Mouse (Mus musculus): ENCODE data around the gene Mid1. TPM values are rescaled to one million over a fixed set of nuclear protein-coding genes. Genes with fewer than 3 reads are reported as not detected.

Mid1 gene
- 14.4 and 21.3 TPM in 2 replicates for total RNA-seq (2021)
- long read RNA-seq, partial matches to known transcripts, result 0 of 6 reads
- long read RNA-seq, other reads (novel, unspliced or antisense), result 6 of 6 reads

DNA sequence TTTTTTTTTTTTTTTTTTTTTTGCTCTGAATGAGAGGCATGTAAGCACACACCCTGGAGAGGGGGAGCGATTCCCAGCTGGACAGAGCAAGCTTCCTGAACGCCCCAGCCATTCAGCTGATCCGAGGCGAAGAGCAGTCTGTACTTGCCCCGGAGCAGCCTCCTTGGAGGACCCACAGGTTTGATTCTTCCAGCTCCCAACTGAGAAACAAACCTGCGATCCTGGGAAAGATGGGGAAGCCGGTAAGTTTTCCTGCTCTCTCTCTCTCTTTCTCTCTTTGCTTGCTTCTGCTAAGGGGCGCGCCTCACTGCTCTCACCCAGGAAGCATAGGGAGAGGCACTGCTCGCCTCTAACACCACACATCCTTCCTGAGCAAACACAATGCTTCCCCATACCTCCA, at the start of gene Mid1:
TSS of gene Mid1 (plus strand) at position 69 of the 400 bp plus-strand sequence.
- DNase-seq, result peak; percentile 63

DNA sequence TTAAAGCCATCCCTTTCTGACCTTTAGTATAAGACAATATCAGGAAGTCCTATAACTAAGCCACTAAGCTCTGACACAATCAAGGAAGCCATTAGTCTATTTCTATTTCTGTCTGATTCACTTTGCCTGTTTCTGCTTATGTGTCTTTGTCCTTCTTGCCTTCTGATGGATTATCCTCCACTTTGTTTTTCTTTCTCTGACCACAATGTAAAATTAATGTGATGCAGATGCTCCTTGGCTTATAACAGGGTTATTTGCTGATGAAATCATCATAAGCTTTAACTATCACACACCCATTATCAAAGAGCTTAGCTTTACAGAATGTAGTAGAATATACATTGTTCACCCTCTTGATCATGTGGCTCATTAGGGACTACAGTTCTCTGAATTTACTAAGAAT, 11.9 kb upstream of the Mid1 start:
- no peak for DNase-seq

DNA sequence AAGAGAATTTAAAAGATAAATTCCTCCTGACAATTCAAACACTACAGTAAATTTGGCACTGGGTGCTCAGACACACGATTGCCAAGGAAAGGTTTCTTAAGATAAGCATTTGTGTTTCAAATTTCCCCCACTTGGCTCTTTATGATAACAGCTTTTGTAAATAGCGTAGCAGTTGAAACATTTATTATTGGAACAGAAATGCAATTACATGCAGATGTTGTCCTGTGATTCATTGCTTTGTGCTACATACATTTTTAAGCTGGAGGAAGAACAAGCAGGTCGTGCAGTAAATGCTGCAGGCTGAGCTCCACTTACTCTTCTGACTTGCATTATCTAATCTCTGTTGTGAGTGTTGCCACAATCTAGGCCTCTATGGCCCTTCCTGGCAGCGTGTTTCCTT, 8.7 kb upstream of the Mid1 start:
- DNase-seq, result no peak

DNA sequence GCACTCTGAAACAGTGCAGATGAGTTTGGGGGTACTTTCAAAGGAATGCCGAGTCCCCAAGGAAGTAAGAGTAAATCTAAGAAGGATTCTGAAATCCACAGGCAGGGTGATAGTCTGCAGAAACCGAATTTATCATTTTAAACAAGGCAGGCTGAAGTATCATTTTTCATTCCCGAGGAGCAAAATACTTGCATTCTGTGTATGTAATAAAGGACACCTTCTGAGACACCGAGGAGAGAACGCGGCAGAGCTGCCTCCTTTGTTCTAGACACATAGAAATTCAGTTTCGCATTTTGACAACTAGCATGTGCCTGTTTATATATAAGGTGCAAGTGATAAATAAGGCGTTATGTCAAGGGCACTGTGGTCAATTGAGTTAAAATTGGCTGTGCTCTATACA, 732 bp downstream of the Mid1 start:
- no peak for DNase-seq

DNA sequence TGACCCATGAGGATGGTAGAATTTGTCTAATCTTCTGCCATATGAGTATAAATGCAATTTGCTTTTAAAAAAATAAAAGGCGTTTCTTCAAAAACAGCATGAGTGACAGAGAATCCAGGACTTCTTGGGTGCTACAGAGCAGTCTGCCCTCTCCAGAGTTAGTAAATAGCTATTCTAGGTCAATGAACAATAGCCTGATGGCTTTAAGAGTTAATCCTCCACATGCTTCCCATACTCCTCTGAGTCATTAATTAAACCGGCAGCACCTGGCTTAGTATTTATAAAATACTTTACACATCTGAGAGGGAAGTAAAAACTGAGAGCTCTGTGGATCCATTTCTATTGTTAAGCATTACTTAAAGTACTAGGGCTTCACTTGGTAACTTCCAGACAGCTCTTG, 6.2 kb downstream of the Mid1 start:
- no peak for DNase-seq

DNA sequence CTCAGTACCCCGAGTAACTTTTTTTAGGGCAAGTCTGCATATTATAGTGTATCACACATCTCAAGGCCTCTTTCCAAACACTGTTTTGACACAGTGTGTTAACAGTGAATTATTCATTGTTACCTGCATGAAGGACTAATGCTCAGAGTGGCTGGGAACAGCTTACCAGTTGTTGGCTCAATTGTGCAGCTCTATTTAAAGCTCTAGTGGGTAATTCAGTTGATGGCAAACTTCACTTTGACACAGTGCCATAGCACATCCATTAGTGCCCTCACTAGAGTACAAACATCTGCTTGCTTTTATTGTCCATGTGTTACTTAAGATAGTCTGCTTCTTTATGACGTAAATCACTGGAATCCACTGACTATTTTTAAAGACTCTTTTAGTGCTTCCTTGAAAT, 6.7 kb downstream of the Mid1 start:
- no peak for DNase-seq

DNA sequence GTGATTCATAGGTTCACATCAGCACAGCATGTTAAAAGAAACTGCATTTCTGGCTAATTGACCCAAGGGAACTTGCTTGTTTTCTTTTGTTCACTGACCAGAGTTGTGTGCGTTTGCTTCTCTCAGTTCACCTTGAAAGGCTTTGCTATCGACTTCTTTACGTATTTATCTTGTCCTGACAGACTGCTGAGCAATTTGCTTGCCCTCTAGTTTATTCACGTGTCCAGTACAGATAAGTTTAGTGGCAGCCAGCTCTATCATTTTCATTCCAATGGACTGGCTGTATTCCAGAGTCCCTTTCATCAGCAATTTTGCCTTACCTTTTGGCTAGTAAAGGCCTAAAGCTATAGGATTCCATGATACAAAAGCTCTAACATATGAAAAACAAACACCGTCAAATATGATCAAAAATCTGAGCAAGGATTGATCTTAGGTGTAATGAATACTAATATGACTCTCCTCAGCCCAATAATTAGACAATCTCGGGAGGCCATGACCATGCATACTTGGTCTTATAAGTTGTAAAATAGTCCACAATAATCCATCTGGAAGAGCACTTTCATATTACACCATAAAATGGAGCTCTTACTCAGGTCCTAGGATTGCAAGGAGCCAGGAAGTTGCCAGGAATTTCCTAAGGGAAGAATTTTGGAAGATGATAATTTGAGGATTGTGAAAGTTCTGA, 7.4 kb downstream of the Mid1 start:
- no peak for DNase-seq

DNA sequence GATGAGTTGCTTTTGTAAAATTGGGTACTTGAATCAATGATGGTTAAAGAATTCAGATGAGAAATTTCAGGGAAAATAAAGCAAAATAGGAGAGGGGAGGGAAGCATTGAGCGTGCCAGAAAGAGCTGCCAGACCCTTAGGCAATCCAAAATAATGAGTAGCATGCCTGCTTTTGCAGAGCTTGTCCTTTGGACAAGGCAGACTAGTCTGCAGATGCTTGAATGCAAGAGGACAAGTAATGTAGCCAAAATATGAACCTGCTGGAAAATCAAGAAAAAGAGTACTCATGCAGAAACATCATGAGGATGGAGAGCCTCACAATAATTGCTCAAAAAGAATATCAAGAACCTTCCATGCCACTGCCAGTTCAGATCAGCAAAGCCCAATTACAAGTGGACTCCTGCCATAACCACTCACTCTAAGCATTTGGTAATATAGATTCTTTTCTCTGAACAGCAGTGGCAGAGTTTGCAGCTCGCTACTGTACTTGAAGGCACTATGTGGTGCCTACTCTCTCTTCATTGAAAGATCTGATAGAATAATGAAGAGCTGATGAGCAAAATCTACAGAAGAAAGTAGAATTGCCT, 19.1 kb downstream of the Mid1 start:
- no peak for DNase-seq

DNA sequence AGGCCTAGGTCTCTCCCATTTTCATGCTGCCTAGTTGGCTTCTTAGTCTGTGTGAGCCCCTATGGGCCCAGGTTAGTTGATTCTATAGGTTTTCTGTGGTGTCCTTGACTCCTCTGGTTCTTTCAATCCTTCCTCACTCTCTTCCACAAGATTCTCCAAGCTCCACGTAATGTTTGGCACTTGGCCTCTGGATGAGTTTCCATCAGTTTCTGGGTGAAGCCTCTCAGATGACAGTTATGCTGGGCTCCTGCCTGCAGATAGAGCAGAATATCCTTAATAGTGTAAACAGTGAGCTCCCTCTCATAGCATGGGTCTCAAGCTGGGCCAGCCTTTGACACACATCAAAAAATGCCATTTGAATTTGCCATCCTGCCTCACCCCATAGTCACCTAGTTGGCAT, 38.5 kb downstream of the Mid1 start:
- DNase-seq, result no peak

DNA sequence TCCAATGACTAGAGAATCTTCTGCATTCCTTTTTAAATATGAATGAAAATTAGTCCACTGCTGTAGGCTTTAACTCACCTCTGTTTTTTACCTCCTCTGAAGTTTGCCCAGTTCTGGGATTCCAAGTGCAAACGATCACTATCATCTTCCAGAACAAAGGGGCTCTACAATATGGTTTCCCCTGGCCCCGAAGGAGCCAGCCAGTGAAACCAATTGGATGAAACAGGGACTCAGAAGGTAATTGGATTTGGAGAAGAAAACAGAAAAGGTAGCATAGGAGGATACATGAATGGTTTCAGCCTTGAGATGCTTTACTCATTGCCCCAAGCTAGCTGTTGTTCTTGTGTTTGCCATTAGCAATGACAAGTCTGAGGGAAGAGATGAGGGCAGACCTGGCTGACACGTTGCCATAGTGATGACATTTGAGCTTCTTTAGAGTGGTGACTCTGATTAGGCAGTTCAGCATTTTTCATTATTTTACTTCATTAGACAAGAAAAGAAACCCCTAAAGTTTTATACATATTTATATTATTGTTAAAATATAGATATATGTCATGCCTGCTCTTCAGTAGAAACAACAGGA, 50.5 kb downstream of the Mid1 start:
- peak; percentile 5 for DNase-seq

DNA sequence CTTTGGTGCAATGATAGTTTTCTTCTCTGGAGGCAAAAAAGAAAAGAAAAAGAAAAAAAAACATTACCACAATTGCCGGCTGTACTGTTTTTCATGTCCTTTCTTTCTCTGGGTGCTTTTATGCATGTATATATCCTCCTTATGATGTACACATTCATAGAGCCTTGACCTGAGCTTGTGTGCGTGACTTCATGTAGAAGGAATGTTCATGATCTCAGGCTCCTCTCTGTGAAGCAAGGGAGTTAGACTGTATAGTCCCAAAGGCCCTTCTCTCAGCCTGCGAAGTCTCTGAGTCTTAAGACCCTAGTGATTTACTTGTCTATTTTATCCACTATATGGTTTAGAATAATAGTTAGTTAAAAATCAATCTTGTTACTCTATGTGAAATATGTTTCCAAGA, 73.0 kb downstream of the Mid1 start:
- DNase-seq, result no peak

DNA sequence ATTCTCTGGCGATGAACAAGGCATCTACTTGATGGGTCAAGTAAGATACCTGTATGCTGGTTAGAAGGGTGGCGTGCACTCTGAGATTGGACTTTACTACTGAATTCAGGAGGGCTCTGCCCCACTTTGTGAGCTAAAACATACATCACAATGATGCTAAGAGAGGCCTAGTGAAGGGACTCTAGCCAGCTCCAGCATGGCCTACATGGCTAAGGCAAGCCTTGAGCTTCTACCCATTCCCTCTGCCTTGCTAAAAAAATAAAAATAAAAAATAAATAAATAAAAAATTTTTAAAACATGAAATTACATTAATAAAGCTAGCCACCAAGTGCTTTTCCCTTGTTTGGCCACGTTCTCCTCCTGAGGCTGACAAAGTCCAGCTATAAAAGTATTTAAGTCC, 94.5 kb downstream of the Mid1 start, which contains the start of gene 4933400A11Rik:
TSS of gene 4933400A11Rik (minus strand) at position 101 of the 400 bp plus-strand sequence.
- DNase-seq, result no peak

DNA sequence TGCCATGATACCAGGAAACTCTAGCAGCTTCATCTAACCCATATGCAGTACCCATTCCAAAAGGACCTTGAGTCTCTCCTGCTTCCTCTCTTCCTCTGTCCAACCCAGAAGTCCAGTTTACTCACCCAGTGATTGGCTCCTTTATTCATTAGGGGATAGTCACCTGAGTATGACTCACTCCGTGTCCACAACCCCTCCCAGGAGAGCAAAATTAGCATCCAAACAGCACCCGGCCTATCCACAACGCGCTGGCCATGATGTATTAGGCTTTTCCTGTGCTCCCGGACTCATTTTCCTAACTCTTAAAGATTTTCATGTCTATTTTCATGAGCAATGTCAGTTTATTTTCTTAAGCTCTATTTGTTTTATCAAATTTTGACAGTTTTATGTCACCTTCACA, 104.7 kb downstream of the Mid1 start:
- DNase-seq, result no peak

DNA sequence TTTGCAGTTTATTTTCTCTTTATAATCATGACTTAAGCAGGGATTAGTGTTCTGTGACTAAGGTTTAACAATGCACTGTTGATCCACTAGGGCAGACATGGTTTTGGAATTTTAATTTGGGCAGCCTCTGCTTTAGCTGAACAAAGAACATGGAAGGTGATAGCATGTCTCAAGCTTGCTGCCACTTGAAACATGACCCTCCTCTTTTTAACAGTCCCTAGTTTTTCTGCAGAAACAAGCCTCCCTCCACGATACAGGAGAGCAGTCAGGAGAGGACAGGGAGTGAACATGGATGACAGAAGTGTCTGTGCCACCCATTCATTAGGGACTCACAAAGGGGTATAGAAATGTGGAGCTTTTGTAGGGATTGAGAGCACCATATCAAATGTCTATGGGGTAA, 107.9 kb downstream of the Mid1 start:
- no peak for DNase-seq

DNA sequence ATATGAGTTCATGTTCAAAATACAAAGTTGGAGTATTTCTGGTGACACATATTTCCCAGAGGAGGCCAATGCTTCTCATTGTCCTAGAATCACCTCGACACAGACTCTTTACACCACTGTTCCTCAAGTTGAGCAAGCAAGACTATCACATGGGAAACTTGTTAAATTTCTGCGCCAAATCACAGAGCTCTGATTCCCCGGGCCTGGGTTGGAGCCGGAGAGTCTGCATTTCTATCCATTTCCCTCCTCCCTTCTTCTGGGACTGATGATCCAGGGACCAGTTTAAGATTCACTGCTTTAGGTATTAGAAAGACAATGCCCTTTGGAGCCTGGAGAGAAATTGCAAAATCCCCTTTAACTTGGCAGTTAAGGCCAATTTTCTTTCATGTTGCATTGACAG, 109.4 kb downstream of the Mid1 start:
- peak; percentile 9 for DNase-seq

DNA sequence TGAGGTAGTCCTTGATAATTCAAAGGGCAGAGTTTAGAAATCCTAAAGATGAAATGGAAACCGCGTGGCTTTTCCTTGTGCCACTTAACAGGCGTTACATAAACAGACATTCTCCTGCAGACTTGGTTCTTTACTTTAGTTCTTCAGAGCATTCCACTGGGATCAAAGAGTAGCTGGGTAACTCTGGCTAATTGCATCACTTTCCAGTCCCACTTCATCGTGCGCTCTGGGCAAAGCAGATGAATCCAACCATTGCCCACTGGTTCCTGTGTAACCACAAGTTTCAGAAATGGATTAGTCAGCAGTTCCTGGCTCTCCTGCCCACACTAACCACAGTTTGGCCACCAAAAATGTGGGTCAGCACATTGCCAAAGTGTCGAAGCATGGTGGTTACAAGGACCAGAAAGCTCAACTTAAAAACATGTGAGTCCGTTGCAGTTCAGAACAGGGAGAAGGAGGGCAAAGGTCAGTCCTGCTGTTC, 109.9 kb downstream of the Mid1 start:
- peak; percentile 51 for DNase-seq

DNA sequence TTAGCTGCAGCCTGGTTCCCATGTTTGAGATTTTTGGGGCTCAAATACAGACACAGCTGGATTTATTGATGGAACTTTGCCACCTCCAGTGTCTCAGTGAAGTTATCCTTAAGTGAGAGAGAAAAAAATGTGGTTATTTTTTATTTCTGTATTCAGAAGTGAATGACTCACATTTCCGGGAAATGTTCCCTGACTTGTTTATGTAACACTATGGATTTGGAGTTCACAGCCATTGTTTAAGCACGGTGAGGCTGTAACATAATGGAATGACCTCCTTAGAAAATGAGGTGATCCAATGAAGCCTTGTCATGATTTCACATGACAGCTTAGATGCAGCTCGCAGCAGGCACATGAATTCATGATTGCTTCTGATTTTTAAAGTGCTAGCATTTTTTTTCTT, 112.1 kb downstream of the Mid1 start:
- no peak for DNase-seq

DNA sequence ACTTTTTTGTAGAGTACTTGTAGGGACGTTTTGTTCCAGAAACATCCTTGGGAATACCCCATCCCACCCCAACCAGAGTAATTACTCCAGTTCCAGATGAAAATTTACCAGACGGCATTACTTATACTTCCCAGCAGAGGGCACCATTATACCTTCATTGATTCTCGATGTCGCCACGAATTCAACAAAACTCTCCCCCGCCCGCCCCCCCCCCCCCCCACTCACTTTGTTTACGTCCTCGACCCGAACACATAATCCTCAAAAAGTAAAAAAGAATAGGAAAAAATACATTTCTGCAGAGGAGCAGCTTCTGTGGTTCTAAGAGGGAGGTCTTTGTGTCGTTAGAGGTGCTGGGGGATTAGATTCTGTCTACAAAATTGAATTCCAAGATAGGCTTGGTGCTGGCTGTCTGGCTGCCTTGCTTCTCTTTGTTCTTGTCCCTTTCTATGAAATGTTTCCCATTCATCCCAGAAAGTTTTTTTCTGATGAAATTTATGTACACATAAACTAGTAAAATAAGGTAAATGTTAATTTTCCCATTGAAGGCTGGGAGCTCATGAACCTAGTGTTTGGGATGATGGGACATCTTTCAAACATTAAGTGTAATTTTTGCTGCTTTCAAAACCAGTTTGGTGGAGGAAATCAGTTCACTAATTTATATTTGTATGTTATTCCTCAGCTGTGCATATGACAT, 114.1 kb downstream of the Mid1 start:
- no peak for DNase-seq

DNA sequence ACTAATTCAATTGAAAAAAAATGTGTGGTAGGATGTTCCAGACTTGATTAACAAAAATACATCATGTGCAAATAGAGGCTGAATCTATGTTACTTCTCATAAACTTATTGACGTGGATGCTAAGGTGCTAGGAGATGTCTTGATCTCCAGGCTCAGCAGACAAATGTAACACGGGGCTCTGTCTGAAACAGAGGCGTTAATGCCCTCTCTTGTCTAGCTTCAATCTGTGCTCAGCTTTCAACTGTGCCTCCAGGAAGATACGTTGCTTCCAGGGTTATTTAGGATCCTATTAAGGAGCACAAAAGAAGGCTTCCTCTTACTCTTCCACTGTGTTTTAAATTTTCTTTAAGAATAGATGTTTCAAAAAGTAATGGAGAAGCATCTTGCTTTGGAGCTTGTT, 115.2 kb downstream of the Mid1 start:
- no peak for DNase-seq

DNA sequence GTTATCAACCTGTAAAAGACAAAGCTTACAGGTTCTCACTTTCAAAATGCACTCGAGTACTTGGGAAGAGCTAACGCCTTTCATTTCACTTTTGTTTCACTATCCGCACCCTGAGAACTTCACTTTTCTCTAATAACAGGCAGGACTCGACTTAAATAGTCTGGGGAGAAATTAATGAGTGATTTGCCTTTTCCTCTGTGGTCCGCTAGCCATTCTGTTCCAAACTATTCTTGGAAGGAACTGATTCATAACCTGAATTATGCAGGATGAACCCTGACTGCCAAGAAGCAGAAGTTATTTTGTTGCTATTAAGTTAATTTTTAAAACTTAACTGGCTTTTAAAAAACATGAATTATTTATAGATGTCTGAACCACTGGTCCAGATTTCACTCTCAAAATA, 120.8 kb downstream of the Mid1 start:
- no peak for DNase-seq

DNA sequence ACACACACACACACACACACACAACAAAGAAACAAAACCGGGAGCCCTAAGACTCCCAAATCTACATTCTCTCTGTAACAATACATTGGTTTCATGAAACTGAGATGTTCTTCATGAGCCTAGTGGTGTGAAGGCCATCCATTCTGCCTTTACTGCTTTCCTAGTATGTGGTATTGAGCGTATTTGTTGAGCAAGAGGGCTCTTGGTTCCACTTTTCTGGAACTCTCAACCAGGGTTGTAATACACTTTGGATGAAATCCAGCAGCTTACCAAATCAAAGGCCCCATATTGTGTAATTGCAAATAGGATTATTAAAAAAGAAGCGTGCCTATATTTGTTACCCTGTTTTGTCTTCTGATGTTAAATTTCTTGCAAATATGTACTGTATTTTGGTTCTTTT, 122.7 kb downstream of the Mid1 start:
- DNase-seq, result no peak

DNA sequence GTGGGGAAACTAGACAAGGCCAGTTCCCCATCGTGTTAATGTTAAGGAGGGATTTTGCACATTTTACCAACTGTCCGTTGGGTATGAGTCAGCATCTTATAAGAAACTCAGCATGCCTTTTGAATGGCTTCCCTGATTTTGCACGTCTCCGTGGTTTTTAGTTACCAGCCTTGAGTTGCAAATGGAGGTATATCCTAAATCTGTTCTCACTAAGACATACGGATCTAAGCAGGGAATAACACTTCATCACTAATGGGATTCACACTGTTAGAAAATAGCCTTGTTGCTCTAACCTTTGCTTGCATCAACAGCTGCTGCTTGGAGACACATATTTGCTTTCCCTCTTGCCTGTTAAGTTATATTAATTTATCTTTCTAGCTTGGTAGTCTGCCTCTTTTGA, 126.3 kb downstream of the Mid1 start:
- no peak for DNase-seq

DNA sequence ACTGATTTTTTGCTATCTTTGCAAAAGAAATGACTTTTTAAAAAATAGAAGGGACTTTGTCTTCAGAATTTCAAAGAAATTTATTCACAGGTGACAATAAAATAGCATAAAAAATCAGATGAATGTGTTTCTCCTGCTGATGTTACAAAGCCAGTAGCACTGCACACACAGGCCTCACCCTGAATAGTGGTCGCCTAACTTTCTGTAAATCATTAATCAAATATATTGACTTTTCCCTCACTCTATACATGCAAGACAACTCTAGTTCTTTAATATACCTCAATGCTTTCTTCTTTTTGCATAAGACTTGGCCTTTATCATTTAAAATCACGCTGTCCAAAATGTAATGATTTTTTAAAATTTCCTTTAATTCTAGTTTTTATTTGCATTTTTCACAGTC, 126.8 kb downstream of the Mid1 start:
- DNase-seq, result no peak

All from adrenal gland, postnatal 25 days (tissue).